Mouse (Mus musculus) stomach, postnatal 0 days (tissue): ENCODE measurements around the gene Fer. TPM values are rescaled to one million over a fixed set of nuclear protein-coding genes. Genes with fewer than 3 reads are reported as not detected.
A peak's percentile ranks its signal among the peaks of the same experiment; 100 is the strongest.

ENCODE experiments used
- ATAC-seq: fragments of 200-750 bp; cut with Nextera tagmentation; 2 replicates; pipeline ENCODE4 v1.8.0; 2017; ENCODE audit not compliant: low FRiP score, low TSS enrichment
- DNase-seq: peaks from one replicate; pipeline ENCODE4 v3.0.0-alpha.2; 2016; ENCODE audit warnings: low spot score
- H3K27ac ChIP-seq: fragments of 300-500 bp; sonication (generic); replicated peaks from 2 replicates; pipeline ENCODE4 v1.5.1; 2014; ENCODE audit warnings: mild to moderate bottlenecking, control low read depth
- H3K27me3 ChIP-seq: fragments of 300-500 bp; sonication (generic); 2 replicates; pipeline ENCODE4 v1.6.1; 2014; ENCODE audit warnings: low read length; ENCODE audit not compliant: control insufficient read depth, insufficient read depth
- H3K36me3 ChIP-seq: fragments of 300-500 bp; sonication (generic); 2 replicates; pipeline ENCODE4 v1.6.1; 2014; ENCODE audit warnings: low read length, mixed read lengths; ENCODE audit not compliant: control insufficient read depth, insufficient read depth
- H3K4me1 ChIP-seq: fragments of 300-500 bp; sonication (generic); replicated peaks from 2 replicates; pipeline ENCODE4 v1.6.1; 2014; ENCODE audit warnings: antibody characterized with exemption; ENCODE audit not compliant: control insufficient read depth, insufficient read depth
- H3K4me2 ChIP-seq: fragments of 300-500 bp; sonication (generic); replicated peaks from 2 replicates; pipeline ENCODE4 v1.6.1; 2014; ENCODE audit warnings: low read depth, mild to moderate bottlenecking, control low read depth, moderate library complexity
- H3K4me3 ChIP-seq: fragments of 300-500 bp; sonication (generic); 2 replicates; pipeline ENCODE4 v1.5.1; 2014; ENCODE audit warnings: low read depth, low read length, control low read depth
- H3K9ac ChIP-seq: fragments of 300-500 bp; sonication (generic); 2 replicates; pipeline ENCODE4 v1.6.1; 2014; ENCODE audit warnings: mild to moderate bottlenecking, low read length, control low read depth, mixed read lengths
- H3K9me3 ChIP-seq: fragments of 300-500 bp; sonication (generic); 2 replicates; pipeline ENCODE4 v1.6.1; 2016; ENCODE audit warnings: low read length; ENCODE audit not compliant: control insufficient read depth
- CTCF ChIP-seq: IDR thresholded peaks from 2 replicates; pipeline ENCODE4 v1.5.1; 2016; ENCODE audit warnings: antibody characterized with exemption, low read depth, mild to moderate bottlenecking, moderate library complexity
- EP300 ChIP-seq: optimal IDR thresholded peaks from 2 replicates; pipeline ENCODE3; 2016; ENCODE audit warnings: antibody characterized with exemption
- WGBS: fragments of 180-500 bp; shearing (Covaris S2); extraction: QIAGEN DNeasy Blood & Tissue Kit; methylation state at CpG from one replicate; pipeline ENCODE4 v1.1.7; 2014; 5-methylcytosine and 5-hydroxymethylcytosine counted together
- polyA plus RNA-seq: library from polyadenylated mRNA; unstranded; fragments of >200 nt; fragmentation: Nextera tagmentation; extraction: Ambion mirVana; gene quantifications from 2 replicates; pipeline ENCODE4 v1.2.1, GENCODE M21; 2015

The Fer gene
- polyA plus RNA-seq, 1 experiment from 2014 or later: 18.5 TPM

GRCm38 (mm10) chr17:63921601-63922203 is 58.8 kb downstream of the Fer start:
- H3K4me1 ChIP-seq: no peaks in the 10 kb centered on the region
- no peak overlapping the region for H3K9ac ChIP-seq
- no peaks in the 10 kb centered on the region for H3K36me3 ChIP-seq
- H3K9me3 ChIP-seq: no peaks in the 10 kb centered on the region
- DNase-seq (no peak), ATAC-seq (no peak)
- TF ChIP-seq EP300 (no peak), CTCF (no peak)
- no peak overlapping the region for H3K4me3 ChIP-seq
- H3K4me2 ChIP-seq: no peak overlapping the region
- 0 out of 2 replicates have a peak overlapping the region, but pooled peaks have one; percentile 24 for H3K27ac ChIP-seq
- H3K27me3 ChIP-seq: no peaks in the 10 kb centered on the region
- 44% methylated on average over 6 of the region's 6 CpGs for WGBS

GRCm38 (mm10) chr17:63925581-63925980 is 62.7 kb downstream of the Fer start:
- no peaks in the 10 kb centered on the region for H3K4me1 ChIP-seq
- no peak for TF ChIP-seq EP300
- TF ChIP-seq CTCF: no peak
- H3K9ac ChIP-seq: no peak overlapping the region
- H3K36me3 ChIP-seq: no peaks in the 10 kb centered on the region
- DNase-seq: no peak
- H3K9me3 ChIP-seq: no peaks in the 10 kb centered on the region
- H3K4me2 ChIP-seq: no peak overlapping the region
- H3K27me3 ChIP-seq: no peaks in the 10 kb centered on the region
- no peak overlapping the region for H3K4me3 ChIP-seq
- no peak overlapping the region for H3K27ac ChIP-seq
- ATAC-seq: no peak
- 77% methylated on average over 3 of the region's 3 CpGs for WGBS

GRCm38 (mm10) chr17:63930634-63931033 is 67.8 kb downstream of the Fer start:
- DNase-seq (no peak), ATAC-seq (no peak; the same call in 1 of the 2 replicates)
- WGBS: 55% methylated on average over 4 of the region's 4 CpGs
- Histone ChIP-seq H3K4me1 (no peaks in the 10 kb centered on the region), H3K9ac (no peak overlapping the region), H3K36me3 (peaks cover 1% of the 10 kb centered on the region), H3K9me3 (no peaks in the 10 kb centered on the region), H3K4me3 (no peak overlapping the region), H3K27ac (no peak overlapping the region), H3K27me3 (no peaks in the 10 kb centered on the region), H3K4me2 (no peak overlapping the region)
- TF ChIP-seq CTCF (no peak), EP300 (no peak)

- DNase-seq: no peak
- Histone ChIP-seq H3K9ac (no peak overlapping the region), H3K27me3 (no peaks in the 10 kb centered on the region), H3K9me3 (no peaks in the 10 kb centered on the region), H3K4me1 (no peaks in the 10 kb centered on the region), H3K4me3 (no peak overlapping the region), H3K27ac (no peak overlapping the region), H3K4me2 (no peak overlapping the region), H3K36me3 (peaks cover 2% of the 10 kb centered on the region)
- ATAC-seq: no peak
- no peak for TF ChIP-seq EP300
- no peak for TF ChIP-seq CTCF
- WGBS: 81% methylated on average over 1 of the region's 1 CpGs
Observed at GRCm38 (mm10) chr17:63931556-63931955, 68.7 kb downstream of the Fer start.

- no peaks in the 10 kb centered on the region for H3K4me1 ChIP-seq
- no peak for ATAC-seq
- H3K36me3 ChIP-seq: peaks cover 2% of the 10 kb centered on the region
- no peak for DNase-seq
- H3K9ac ChIP-seq: no peak overlapping the region
- WGBS: 89% methylated on average over 2 of the region's 2 CpGs
- no peak overlapping the region for H3K27ac ChIP-seq
- no peaks in the 10 kb centered on the region for H3K27me3 ChIP-seq
- H3K9me3 ChIP-seq: no peaks in the 10 kb centered on the region
- no peak overlapping the region for H3K4me3 ChIP-seq
- H3K4me2 ChIP-seq: no peak overlapping the region
- peak; percentile 35 for TF ChIP-seq CTCF
- TF ChIP-seq EP300: no peak
Observed at GRCm38 (mm10) chr17:63935408-63935807, 72.5 kb downstream of the Fer start.

GRCm38 (mm10) chr17:63937886-63938285 is 75.0 kb downstream of the Fer start:
- peaks cover 2% of the 10 kb centered on the region for H3K36me3 ChIP-seq
- no peak overlapping the region for H3K4me2 ChIP-seq
- no peak overlapping the region for H3K27ac ChIP-seq
- H3K9me3 ChIP-seq: no peaks in the 10 kb centered on the region
- 75% methylated on average over 18 of the region's 18 CpGs for WGBS
- H3K4me3 ChIP-seq: no peak overlapping the region
- no peak for ATAC-seq
- H3K9ac ChIP-seq: no peak overlapping the region
- no peaks in the 10 kb centered on the region for H3K27me3 ChIP-seq
- no peaks in the 10 kb centered on the region for H3K4me1 ChIP-seq
- DNase-seq: no peak
- no peak for TF ChIP-seq EP300
- TF ChIP-seq CTCF: no peak
